In genomic region chr17:35542761-35543411, GRCm38 (mm10) we compare ENCODE assay signal across 15 mouse cellular contexts. TPM values are rescaled to one million over a fixed set of nuclear protein-coding genes. Genes with fewer than 3 reads are reported as not detected.
DNase-seq lines count a peak whose midpoint lies in the region; ATAC-seq and TF ChIP-seq lines count a peak whose summit lies in the region.
"Had no signal": no experiment of that assay in that cellular context is flagged by ENCODE, and none has a peak within 500 bp of the region (broad histone marks: within the 10 kb centered on the region; RNA-seq: fewer than 3 reads in every experiment).

No protein-coding gene starts in this region.

- H3K27ac ChIP-seq in left cerebral cortex, adult 2 months = peak overlapping the region; percentile 67
- peak overlapping the region; percentile 80 for H3K27ac ChIP-seq in hindbrain, embryonic 10.5 days
- H3K27ac ChIP-seq in midbrain, embryonic 16.5 days (ENCODE audit: low read length) = no peak overlapping the region
- no peak overlapping the region for H3K27ac ChIP-seq in forebrain, embryonic 13.5 days
- H3K27ac ChIP-seq: embryonic facial prominence, embryonic 12.5 days had no signal

- peaks cover 32% of the 10 kb centered on the region for H3K4me1 ChIP-seq in hindbrain, embryonic 10.5 days (replicated peaks)
- H3K4me1 ChIP-seq in midbrain, embryonic 16.5 days (ENCODE audit: control insufficient read depth, insufficient read depth, low read length) = no peaks in the 10 kb centered on the region; the same call in none of the 2 replicates
- peaks cover 19% of the 10 kb centered on the region; the same call in 1 of the 2 replicates for H3K4me1 ChIP-seq in forebrain, embryonic 13.5 days

- no peak for DNase-seq in left cerebral cortex, adult 2 months (ENCODE audit: extremely low spot score in 1 of 2, low spot score in 2 of 2)
- no peak for DNase-seq in left cerebral cortex, adult 11 months (ENCODE audit: low spot score)
- peak; percentile 90 for DNase-seq in R1 (ENCODE audit: low read depth, low spot score)
- no peak for DNase-seq in hindbrain, embryonic 10.5 days (ENCODE audit: low spot score)
- no peak for DNase-seq in kidney, adult 8-10 months
- DNase-seq: adrenal gland, postnatal 10 days; thymus, adult 18-20 months had no signal

- no peak for ATAC-seq in midbrain, embryonic 16.5 days
- ATAC-seq in forebrain, embryonic 13.5 days = no peak

- H3K9ac ChIP-seq in midbrain, embryonic 16.5 days (ENCODE audit: low read depth, low read length) = no peak overlapping the region
- no peak overlapping the region for H3K9ac ChIP-seq in forebrain, embryonic 13.5 days
- H3K9ac ChIP-seq: embryonic facial prominence, embryonic 12.5 days had no signal

- H3K4me3 ChIP-seq in left cerebral cortex, adult 2 months = peak overlapping the region; percentile 15; the same call in 1 of the 2 replicates
- peak overlapping the region; percentile 21; the same call in 1 of the 2 replicates for H3K4me3 ChIP-seq in hindbrain, embryonic 10.5 days
- H3K4me3 ChIP-seq in midbrain, embryonic 16.5 days (ENCODE audit: low read depth, low read length) = no peak overlapping the region
- H3K4me3 ChIP-seq in forebrain, embryonic 13.5 days = no peak overlapping the region
- H3K4me3 ChIP-seq: embryonic facial prominence, embryonic 12.5 days had no signal

- intact Hi-C loops in left cerebral cortex, adult 2 months (cut with DNase I) = no loop called here

- H3K4me2 ChIP-seq in midbrain, embryonic 16.5 days (ENCODE audit: low read length) = peak overlapping the region; percentile 25; the same call in 1 of the 2 replicates
- H3K4me2 ChIP-seq in forebrain, embryonic 13.5 days = no peak overlapping the region
- H3K4me2 ChIP-seq: embryonic facial prominence, embryonic 12.5 days; liver, embryonic 11.5 days had no signal

- WGBS in hindbrain, embryonic 10.5 days = 76% methylated on average over 15 of the region's 15 CpGs
- WGBS in midbrain, embryonic 16.5 days = 77% methylated on average over 15 of the region's 15 CpGs
- WGBS in forebrain, embryonic 13.5 days = 79% methylated on average over 15 of the region's 15 CpGs

- no peaks in the 10 kb centered on the region for H3K9me3 ChIP-seq in hindbrain, embryonic 10.5 days
- H3K9me3 ChIP-seq in midbrain, embryonic 16.5 days (replicated peaks; ENCODE audit: control insufficient read depth, low read length, poor library complexity, severe bottlenecking) = no peaks in the 10 kb centered on the region
- H3K9me3 ChIP-seq in forebrain, embryonic 13.5 days (replicated peaks) = no peaks in the 10 kb centered on the region
- H3K9me3 ChIP-seq: embryonic facial prominence, embryonic 12.5 days had no signal

- H3K27me3 ChIP-seq in hindbrain, embryonic 10.5 days (ENCODE audit: insufficient read depth, poor library complexity, severe bottlenecking) = no peaks in the 10 kb centered on the region
- no peaks in the 10 kb centered on the region for H3K27me3 ChIP-seq in midbrain, embryonic 16.5 days (ENCODE audit: control insufficient read depth, insufficient read depth, low read depth, low read length)
- 0 out of 2 replicates have a peak, but pooled peaks cover 3% of the 10 kb centered on the region for H3K27me3 ChIP-seq in forebrain, embryonic 13.5 days
- H3K27me3 ChIP-seq: embryonic facial prominence, embryonic 12.5 days had no signal

- H3K36me3 ChIP-seq in hindbrain, embryonic 10.5 days = no peaks in the 10 kb centered on the region
- no peaks in the 10 kb centered on the region for H3K36me3 ChIP-seq in midbrain, embryonic 16.5 days (ENCODE audit: control insufficient read depth, insufficient read depth, low read length)
- no peaks in the 10 kb centered on the region for H3K36me3 ChIP-seq in forebrain, embryonic 13.5 days (ENCODE audit: poor library complexity, severe bottlenecking)
- H3K36me3 ChIP-seq: embryonic facial prominence, embryonic 12.5 days had no signal

- TF ChIP-seq CTCF in left cerebral cortex, adult 2 months (IDR thresholded peaks at IDR 0.05) = no peak

RNA-seq across cellular contexts. Expression of gene Cdsn, which starts 9.0 kb away (rescaled TPM):
- total RNA-seq in left cerebral cortex, adult 2 months (2021) = 1 to 10 TPM in 1 of 2 experiments, under 1 TPM in 1; 0.87 to 1.5 TPM
- 0.10 TPM in 1 of 2 replicates, not detected in the other for polyA plus RNA-seq in hindbrain, embryonic 10.5 days (2016; fragmentation: Nextera tagmentation; extraction: Ambion mirVana)
- 0.07 and 0.09 TPM in 2 replicates for polyA plus RNA-seq in midbrain, embryonic 16.5 days (2015; fragmentation: Nextera tagmentation; extraction: Ambion mirVana)
- not detected in 2 replicates for polyA plus RNA-seq in forebrain, embryonic 13.5 days (2015; fragmentation: Nextera tagmentation; extraction: Ambion mirVana)
- polyA plus RNA-seq: liver, embryonic 11.5 days had no signal

RNA-seq across cellular contexts. Expression of gene Psors1c2, which starts 9.9 kb away (rescaled TPM):
- total RNA-seq in left cerebral cortex, adult 2 months (2021) = 1 to 10 TPM; 1.3 TPM
- polyA plus RNA-seq in hindbrain, embryonic 10.5 days (2016; fragmentation: Nextera tagmentation; extraction: Ambion mirVana) = 1.7 and 2.5 TPM in 2 replicates
- 0.60 and 0.68 TPM in 2 replicates for polyA plus RNA-seq in midbrain, embryonic 16.5 days (2015; fragmentation: Nextera tagmentation; extraction: Ambion mirVana)
- 1.4 and 2.1 TPM in 2 replicates for polyA plus RNA-seq in forebrain, embryonic 13.5 days (2015; fragmentation: Nextera tagmentation; extraction: Ambion mirVana)
- total RNA-seq: adrenal gland, postnatal 10 days had no signal
- polyA plus RNA-seq: cerebellum, adult 2 months had no signal

RNA-seq across cellular contexts. Expression of gene 2300002M23Rik, which starts 24.4 kb away (rescaled TPM):
- total RNA-seq in left cerebral cortex, adult 2 months (2021) = not detected
- not detected in 2 replicates for polyA plus RNA-seq in hindbrain, embryonic 10.5 days (2016; fragmentation: Nextera tagmentation; extraction: Ambion mirVana)
- not detected in 2 replicates for polyA plus RNA-seq in midbrain, embryonic 16.5 days (2015; fragmentation: Nextera tagmentation; extraction: Ambion mirVana)
- not detected in 2 replicates for polyA plus RNA-seq in forebrain, embryonic 13.5 days (2015; fragmentation: Nextera tagmentation; extraction: Ambion mirVana)
- total RNA-seq: adrenal gland, postnatal 10 days had no signal
- polyA plus RNA-seq: cerebellum, adult 2 months; embryonic facial prominence, embryonic 12.5 days; large intestine, adult 2 months; liver, embryonic 11.5 days; neural tube, embryonic 11.5 days; small intestine, adult 2 months had no signal

RNA-seq across cellular contexts. Expression of gene Cchcr1, which starts 26.0 kb away (rescaled TPM):
- 10 to 100 TPM; 14.5 to 17.1 TPM for total RNA-seq in left cerebral cortex, adult 2 months (2021)
- 19.6 and 25.4 TPM in 2 replicates for polyA plus RNA-seq in hindbrain, embryonic 10.5 days (2016; fragmentation: Nextera tagmentation; extraction: Ambion mirVana)
- 3.7 and 4.0 TPM in 2 replicates for polyA plus RNA-seq in midbrain, embryonic 16.5 days (2015; fragmentation: Nextera tagmentation; extraction: Ambion mirVana)
- 11.7 and 13.8 TPM in 2 replicates for polyA plus RNA-seq in forebrain, embryonic 13.5 days (2015; fragmentation: Nextera tagmentation; extraction: Ambion mirVana)

RNA-seq across cellular contexts. Expression of gene Tcf19, which starts 26.3 kb away (rescaled TPM):
- total RNA-seq in left cerebral cortex, adult 2 months (2021) = 10 to 100 TPM; 10.7 to 11.4 TPM
- 54.5 and 57.0 TPM in 2 replicates for polyA plus RNA-seq in hindbrain, embryonic 10.5 days (2016; fragmentation: Nextera tagmentation; extraction: Ambion mirVana)
- polyA plus RNA-seq in midbrain, embryonic 16.5 days (2015; fragmentation: Nextera tagmentation; extraction: Ambion mirVana) = 8.5 and 9.4 TPM in 2 replicates
- 54.4 and 55.5 TPM in 2 replicates for polyA plus RNA-seq in forebrain, embryonic 13.5 days (2015; fragmentation: Nextera tagmentation; extraction: Ambion mirVana)

Comparison
In these comparisons a context has a peak if more than half of its experiments do, and no peak if none do; other contexts are left out.
1. H3K27ac ChIP-seq: peak in left cerebral cortex, adult 2 months (single experiment) and hindbrain, embryonic 10.5 days (single experiment); none in midbrain, embryonic 16.5 days (single experiment) and forebrain, embryonic 13.5 days (single experiment).
2. H3K4me3 ChIP-seq: peak in left cerebral cortex, adult 2 months (single experiment) and hindbrain, embryonic 10.5 days (single experiment); none in midbrain, embryonic 16.5 days (single experiment) and forebrain, embryonic 13.5 days (single experiment).